Mouse (Mus musculus): ENCODE data around the gene Bmf.

Gene Bmf

GRCm38 (mm10) chr2:118545242-118546103, 4.0 kb downstream of the Bmf start:
- DNase-seq (ENCODE audit: low read depth, low spot score): no peak

DNA sequence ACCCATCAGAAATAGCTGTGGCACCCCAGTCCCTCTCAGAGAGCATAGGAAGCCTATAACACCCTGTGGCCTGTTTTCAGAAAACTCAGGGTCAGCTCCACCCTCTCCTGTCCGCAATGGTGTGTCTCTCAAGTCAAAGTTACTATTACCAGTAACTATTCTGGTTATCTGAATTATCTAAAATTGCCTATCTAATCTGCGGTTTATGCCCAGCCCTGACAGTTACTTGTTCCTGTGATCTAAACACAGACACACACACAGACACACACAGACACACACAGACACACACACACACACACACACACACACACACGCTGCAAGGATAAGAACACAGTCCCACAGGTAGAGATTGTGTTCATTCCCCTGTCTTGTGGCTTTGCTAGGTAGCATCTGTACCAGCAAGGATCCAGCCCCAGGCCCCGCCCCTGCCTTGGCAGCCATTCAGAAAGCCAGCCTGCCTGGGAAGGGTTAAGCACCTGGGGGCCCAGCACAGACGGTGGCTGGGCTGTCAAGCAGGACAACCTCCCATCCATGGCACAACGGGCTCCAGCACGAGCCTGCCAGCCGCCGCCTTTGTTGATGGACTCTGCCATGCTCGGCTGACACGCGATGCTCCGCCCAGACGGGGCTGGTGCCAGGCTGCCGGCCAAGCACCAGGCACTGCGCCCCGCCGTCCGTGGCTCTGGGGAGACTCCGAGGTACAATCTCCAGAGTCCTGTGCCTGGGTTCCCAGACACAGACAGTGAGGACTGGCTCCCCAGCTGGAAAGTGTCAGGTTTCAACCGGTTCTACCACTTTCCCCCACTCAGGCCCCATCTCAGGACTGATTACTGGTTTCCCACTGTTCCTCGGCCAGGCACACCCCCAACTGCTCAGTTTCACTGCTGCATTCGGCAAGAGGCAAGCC, 5.3 kb downstream of the Bmf start:
- no peak for DNase-seq (ENCODE audit: low read depth, low spot score)

DNA sequence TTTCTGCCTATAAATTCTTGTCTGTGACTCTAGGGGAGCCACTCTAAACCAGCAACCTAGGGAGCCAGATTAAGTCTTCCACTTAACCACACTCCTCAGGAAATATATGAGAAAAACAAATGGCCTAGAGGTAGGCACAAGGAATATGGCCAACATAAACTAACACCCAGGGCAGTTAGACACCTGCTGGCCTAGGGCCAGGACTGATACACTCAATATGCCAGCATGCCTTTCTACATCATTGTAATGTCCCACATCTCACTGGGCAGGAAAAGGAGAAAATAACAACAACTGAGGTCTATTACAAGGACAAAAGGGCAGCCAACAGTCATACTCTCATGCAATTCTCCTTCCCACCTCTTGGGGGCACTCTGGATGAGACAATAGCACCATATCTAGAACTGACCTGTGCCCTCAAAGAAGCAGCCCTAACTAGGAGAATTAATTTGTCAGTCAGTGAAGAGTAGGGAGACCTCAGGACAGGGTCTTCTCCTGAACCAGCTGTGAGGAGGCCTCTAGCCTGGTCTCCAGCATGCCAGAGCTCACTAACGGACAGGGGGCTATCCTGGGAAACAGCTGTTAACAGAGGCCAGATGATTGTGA, 6.4 kb downstream of the Bmf start:
- no peak for DNase-seq (ENCODE audit: low read depth, low spot score)

GRCm38 (mm10) chr2:118541716-118542115, 7.8 kb downstream of the Bmf start:
- DNase-seq (ENCODE audit: low read depth, low spot score): no peak

GRCm38 (mm10) chr2:118540691-118541117, 8.8 kb downstream of the Bmf start:
- no peak for DNase-seq (ENCODE audit: low read depth, low spot score)

DNA sequence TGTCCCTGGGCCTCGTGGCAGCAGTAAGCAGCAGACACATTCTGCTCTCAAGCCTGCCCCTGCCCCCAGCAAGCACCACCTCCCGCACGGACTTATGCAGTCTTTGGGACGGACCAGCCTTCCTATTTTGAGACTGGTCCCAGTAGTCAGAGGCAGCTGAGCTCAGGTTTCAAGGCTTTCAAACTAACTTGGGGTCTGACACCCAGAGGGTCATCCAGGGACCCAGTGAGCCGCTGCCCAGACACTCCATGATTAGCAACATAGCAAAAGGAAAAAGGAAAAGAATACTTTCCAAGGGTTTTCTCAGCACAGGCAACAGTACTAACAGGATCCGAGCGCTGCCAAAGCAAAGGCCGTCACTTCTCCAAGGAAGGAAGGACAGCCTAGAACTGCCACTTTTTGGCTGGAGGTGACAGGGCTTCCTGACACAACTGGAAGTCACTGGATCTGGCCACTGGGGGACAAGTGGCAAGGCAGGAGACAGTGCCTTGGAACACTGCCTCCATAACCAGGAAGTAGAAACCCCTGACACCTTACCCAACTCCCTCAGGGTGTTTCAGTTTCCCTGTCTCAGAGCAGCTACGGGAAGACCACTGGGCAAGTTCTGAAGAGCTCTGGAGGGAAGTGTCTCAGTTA, 9.5 kb downstream of the Bmf start:
- no peak for DNase-seq (ENCODE audit: low read depth, low spot score)

DNA sequence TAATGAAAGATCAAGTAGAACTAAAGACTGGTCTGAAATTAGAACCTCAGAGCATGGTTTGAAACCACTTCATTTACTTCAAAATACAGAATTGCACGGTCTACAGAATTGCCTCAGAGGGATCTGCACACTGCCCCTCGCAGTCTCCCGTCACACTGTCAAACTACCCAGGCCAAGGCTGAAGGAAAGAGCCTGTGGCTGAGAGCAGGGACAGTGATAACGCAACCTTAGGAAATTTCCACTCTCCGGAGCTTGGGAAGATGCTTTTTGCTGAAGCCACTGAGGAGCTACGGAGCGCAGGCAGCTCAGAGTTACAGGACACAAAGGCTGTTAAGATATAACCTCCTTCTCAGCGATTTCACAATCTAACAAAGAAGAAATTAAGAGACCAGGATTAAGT, 10.4 kb downstream of the Bmf start:
- no peak for DNase-seq (ENCODE audit: low read depth, low spot score)

- no peak for DNase-seq (ENCODE audit: low read depth, low spot score)
Observed at GRCm38 (mm10) chr2:118537226-118537625, 12.3 kb downstream of the Bmf start.

DNA sequence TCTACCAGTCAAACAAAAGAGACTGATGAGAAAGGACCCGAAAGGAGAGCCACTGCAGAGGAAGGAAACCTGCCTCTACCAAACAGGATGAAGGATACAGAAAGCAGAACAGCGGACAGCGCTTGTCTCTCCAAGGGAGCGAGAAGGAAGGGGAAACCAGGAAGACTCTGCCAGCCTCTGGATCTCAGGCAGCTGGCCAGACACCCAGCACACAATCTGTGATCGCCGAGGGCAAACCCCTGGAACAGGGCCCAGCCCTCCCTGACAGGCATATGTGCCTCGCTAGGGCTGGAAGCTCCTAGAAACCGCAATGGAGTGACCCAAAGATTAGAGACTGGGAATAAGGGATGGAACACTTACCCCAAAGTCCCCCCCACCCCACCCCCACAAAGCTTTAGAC, 12.9 kb downstream of the Bmf start:
- DNase-seq (ENCODE audit: low read depth, low spot score): no peak

DNA sequence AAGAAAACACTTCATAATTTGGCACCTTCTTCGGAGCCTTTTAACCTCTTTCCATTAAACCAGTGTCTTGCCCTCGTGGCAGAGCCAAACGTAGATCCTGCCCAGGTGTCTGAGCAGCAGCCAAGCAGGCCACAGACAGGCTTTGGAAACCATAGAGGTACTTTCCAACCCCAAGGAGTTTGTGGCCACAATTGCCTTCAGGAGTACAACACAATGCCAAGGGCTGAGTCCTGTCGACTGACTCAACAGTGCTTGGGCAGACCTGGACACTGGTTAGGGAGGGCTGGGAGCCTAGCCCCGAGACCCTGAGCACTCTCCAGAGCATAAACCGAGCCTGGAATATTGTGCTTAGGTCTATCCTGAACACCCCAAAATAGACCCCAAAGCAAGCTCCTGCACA, 13.4 kb downstream of the Bmf start:
- no peak for DNase-seq (ENCODE audit: low read depth, low spot score)

GRCm38 (mm10) chr2:118533969-118534368, 15.5 kb downstream of the Bmf start:
- no peak for DNase-seq (ENCODE audit: low read depth, low spot score)

GRCm38 (mm10) chr2:118532855-118533675, 16.4 kb downstream of the Bmf start:
- no peak for DNase-seq (ENCODE audit: low read depth, low spot score)

- no peak for DNase-seq (ENCODE audit: low read depth, low spot score)
Observed at GRCm38 (mm10) chr2:118532401-118532800, 17.1 kb downstream of the Bmf start.

DNA sequence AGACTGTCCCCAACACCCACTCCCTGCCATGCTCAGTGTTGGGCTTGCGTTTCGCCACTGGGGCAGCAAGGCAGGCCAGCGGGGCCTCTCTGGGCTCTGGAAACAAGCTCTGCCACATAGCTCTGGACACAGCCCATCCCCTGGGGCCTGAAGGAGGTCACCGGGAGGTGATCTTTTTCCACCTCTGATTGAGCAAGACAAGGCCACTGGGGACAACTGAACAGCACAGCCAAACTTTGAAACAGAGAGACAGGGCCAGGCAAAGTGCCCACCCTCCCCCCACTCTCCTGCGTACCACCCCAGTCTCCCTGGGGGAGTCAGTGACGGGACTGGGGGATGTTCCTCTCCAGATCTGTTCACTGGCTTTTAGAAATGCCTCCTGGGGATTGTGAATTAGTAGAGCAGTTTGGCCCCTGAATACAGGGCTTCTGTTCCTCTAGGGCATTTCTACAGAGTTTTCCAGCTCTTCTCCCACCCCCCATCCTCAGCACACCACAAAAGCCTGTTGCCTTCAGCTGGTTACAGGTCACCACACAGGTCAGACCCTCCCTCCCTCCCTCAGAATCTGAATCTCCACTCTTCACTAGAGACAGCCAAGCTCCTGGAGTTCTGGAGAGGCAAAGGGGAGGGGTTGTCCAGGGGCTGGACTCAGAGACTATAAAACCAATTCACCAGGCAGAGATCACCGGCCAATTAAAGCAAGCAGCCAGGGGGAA, 19.9 kb downstream of the Bmf start:
- DNase-seq (ENCODE audit: low read depth, low spot score): no peak

GRCm38 (mm10) chr2:118526545-118526944, 22.9 kb downstream of the Bmf start:
- no peak for DNase-seq (ENCODE audit: low read depth, low spot score)

GRCm38 (mm10) chr2:118524811-118525210, 24.7 kb downstream of the Bmf start:
- no peak for DNase-seq (ENCODE audit: low read depth, low spot score)

DNA sequence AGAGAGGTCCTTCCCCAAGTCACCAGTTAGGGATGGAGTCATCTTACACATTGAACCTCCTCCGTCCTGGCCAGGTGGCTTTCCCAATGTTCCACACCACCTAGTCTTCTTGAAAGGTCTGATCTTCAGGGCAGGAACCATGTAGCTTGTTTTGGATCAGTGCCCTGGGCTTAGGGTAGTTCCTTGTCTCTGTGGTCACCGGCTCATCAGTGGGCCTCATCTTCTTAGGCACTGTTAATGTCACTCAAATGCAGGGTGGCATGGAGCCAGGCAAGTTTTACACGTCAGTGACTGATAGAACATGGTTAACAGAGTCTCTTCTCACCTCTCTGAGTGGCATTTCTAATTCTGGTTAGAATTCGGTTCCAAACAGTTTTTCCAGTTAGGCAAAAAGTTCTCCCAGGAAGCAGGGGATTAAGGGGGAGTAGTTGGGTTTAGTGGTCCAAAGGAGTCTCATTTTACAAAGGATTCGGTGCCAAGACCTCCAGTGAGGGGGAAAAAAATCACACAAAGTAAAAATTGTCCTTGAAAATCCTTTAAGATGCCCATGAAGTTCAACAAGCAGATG, 26.2 kb downstream of the Bmf start:
- no peak for DNase-seq (ENCODE audit: low read depth, low spot score)

- DNase-seq (ENCODE audit: low read depth, low spot score): no peak
Observed at GRCm38 (mm10) chr2:118522265-118522664, 27.2 kb downstream of the Bmf start.

- peak; percentile 40 for DNase-seq (ENCODE audit: low read depth, low spot score)
Observed at GRCm38 (mm10) chr2:118520042-118520933, 29.2 kb downstream of the Bmf start.
